Mouse (Mus musculus) lung, embryonic 16.5 days (tissue): Measurements from ENCODE around the gene Olfr319. TPM values are rescaled to one million over a fixed set of nuclear protein-coding genes. Genes with fewer than 3 reads are reported as not detected.
"Not testable (repeated sequence)": the region's sequence is repeated elsewhere in the genome, so short reads cannot be mapped to it uniquely, and the experiment has no call there.

Source experiments
- ATAC-seq: fragments of 200-750 bp; cut with Nextera tagmentation; 2 replicates; pipeline ENCODE4 v1.8.0; 2017; ENCODE audit warnings: low read depth, mild to moderate bottlenecking, moderate library complexity
- H3K27ac ChIP-seq: fragments of 300-500 bp; sonication (generic); 2 replicates; pipeline ENCODE4 v1.5.1; 2014; ENCODE audit warnings: mild to moderate bottlenecking, control low read depth, low read length
- H3K27me3 ChIP-seq: fragments of 300-500 bp; sonication (generic); 2 replicates; pipeline ENCODE4 v1.6.1; 2014; ENCODE audit warnings: low read depth, low read length, mixed read lengths; ENCODE audit not compliant: control insufficient read depth, insufficient read depth
- H3K36me3 ChIP-seq: fragments of 300-500 bp; sonication (generic); 2 replicates; pipeline ENCODE4 v1.6.1; 2014; ENCODE audit warnings: low read length; ENCODE audit not compliant: control insufficient read depth, insufficient read depth
- H3K4me1 ChIP-seq: fragments of 300-500 bp; sonication (generic); replicated peaks from 2 replicates; pipeline ENCODE4 v1.6.1; 2014; ENCODE audit warnings: low read length, mixed read lengths; ENCODE audit not compliant: control insufficient read depth, insufficient read depth
- H3K4me2 ChIP-seq: fragments of 300-500 bp; sonication (generic); 2 replicates; pipeline ENCODE4 v1.6.1; 2014; ENCODE audit warnings: low read depth, low read length, control low read depth
- H3K4me3 ChIP-seq: fragments of 300-500 bp; sonication (generic); 2 replicates; pipeline ENCODE4 v1.5.1; 2014; ENCODE audit warnings: mild to moderate bottlenecking, low read length, control low read depth
- H3K9ac ChIP-seq: fragments of 300-500 bp; sonication (generic); 2 replicates; pipeline ENCODE4 v1.6.1; 2014; ENCODE audit warnings: low read length, control low read depth
- H3K9me3 ChIP-seq: fragments of 300-500 bp; sonication (generic); 2 replicates; pipeline ENCODE4 v1.6.1; 2016; ENCODE audit warnings: low read length; ENCODE audit not compliant: control insufficient read depth
- WGBS: fragments of 180-500 bp; shearing (Covaris S2); extraction: QIAGEN DNeasy Blood & Tissue Kit; methylation state at CpG from one replicate; pipeline ENCODE4 v1.1.7; 2014; 5-methylcytosine and 5-hydroxymethylcytosine counted together
- polyA plus RNA-seq: library from polyadenylated mRNA; unstranded; fragments of >200 nt; fragmentation: Nextera tagmentation; extraction: Ambion mirVana; gene quantifications from 2 replicates; pipeline ENCODE4 v1.2.1, GENCODE M21; 2015

The Olfr319 gene
- polyA plus RNA-seq, 1 experiment from 2014 or later: not detected

- not testable (repeated sequence) for H3K9ac ChIP-seq, ATAC-seq, H3K27ac ChIP-seq, H3K4me3 ChIP-seq, H3K4me2 ChIP-seq, H3K9me3 ChIP-seq, H3K36me3 ChIP-seq, H3K4me1 ChIP-seq, H3K27me3 ChIP-seq
- 63% methylated on average over 6 of the region's 6 CpGs for WGBS
Observed at GRCm38 (mm10) chr11:58727896-58728650, 29.1 kb downstream of the Olfr319 start.

- no peak overlapping the region for H3K27ac ChIP-seq
- H3K4me1 ChIP-seq: no peaks in the 10 kb centered on the region
- H3K9ac ChIP-seq: no peak overlapping the region
- ATAC-seq: no peak
- no peaks in the 10 kb centered on the region for H3K27me3 ChIP-seq
- no peaks in the 10 kb centered on the region for H3K36me3 ChIP-seq
- H3K4me3 ChIP-seq: no peak overlapping the region
- 48% methylated on average over 3 of the region's 3 CpGs for WGBS
- no peaks in the 10 kb centered on the region for H3K9me3 ChIP-seq
- H3K4me2 ChIP-seq: no peak overlapping the region
Observed at GRCm38 (mm10) chr11:58733372-58733771, 34.4 kb downstream of the Olfr319 start.

- Histone ChIP-seq H3K4me2 (no peak within 1 kb of the TSS), H3K36me3 (no peaks in the 10 kb centered on the region), H3K4me1 (no peaks in the 10 kb centered on the region), H3K9me3 (no peaks in the 10 kb centered on the region), H3K27ac (no peak within 1 kb of the TSS), H3K4me3 (no peak within 1 kb of the TSS), H3K9ac (no peak within 1 kb of the TSS), H3K27me3 (no peaks in the 10 kb centered on the region)
- 58% methylated on average over 4 of the region's 4 CpGs for WGBS
- ATAC-seq: no peak
Observed at GRCm38 (mm10) chr11:58738792-58739262, 39.9 kb downstream of the Olfr319 start, which contains the start of gene Olfr317. TSS of gene Olfr317 (minus strand) at chr11:58739212.

- not testable (repeated sequence) for H3K9ac ChIP-seq, H3K4me3 ChIP-seq, H3K27me3 ChIP-seq, H3K4me1 ChIP-seq, H3K4me2 ChIP-seq, H3K27ac ChIP-seq, H3K36me3 ChIP-seq, ATAC-seq, H3K9me3 ChIP-seq
- WGBS: 74% methylated on average over 18 of the region's 18 CpGs
Observed at GRCm38 (mm10) chr11:58751096-58751495, 52.1 kb downstream of the Olfr319 start.

GRCm38 (mm10) chr11:58752434-58752833, 53.5 kb downstream of the Olfr319 start, which contains the start of gene Olfr316:
TSS of gene Olfr316 (plus strand) at chr11:58752734.
- no peak within 1 kb of the TSS for H3K4me2 ChIP-seq
- no peaks in the 10 kb centered on the region for H3K36me3 ChIP-seq
- ATAC-seq: no peak
- no peak within 1 kb of the TSS for H3K4me3 ChIP-seq
- H3K27ac ChIP-seq: no peak within 1 kb of the TSS
- no peak within 1 kb of the TSS for H3K9ac ChIP-seq
- WGBS: 76% methylated on average over 2 of the region's 2 CpGs
- no peaks in the 10 kb centered on the region for H3K9me3 ChIP-seq
- no peaks in the 10 kb centered on the region for H3K27me3 ChIP-seq
- H3K4me1 ChIP-seq: no peaks in the 10 kb centered on the region

Other genes with a start within 250 kb of the Olfr319 start
- not detected in 2 replicates for gene Lypd9, start 246.2 kb upstream of the Olfr319 start, polyA plus RNA-seq
- not detected in 2 replicates for gene Olfr30, start 236.9 kb upstream of the Olfr319 start, polyA plus RNA-seq
- gene Olfr332, start 206.6 kb upstream of the Olfr319 start, polyA plus RNA-seq: 0.14 and 0.19 TPM in 2 replicates
- not detected in 2 replicates for gene Olfr331, start 196.6 kb upstream of the Olfr319 start, polyA plus RNA-seq
- gene Olfr330, start 164.3 kb upstream of the Olfr319 start, polyA plus RNA-seq: not detected in 2 replicates
- not detected in 2 replicates for gene Olfr329-ps, start 152.7 kb upstream of the Olfr319 start, polyA plus RNA-seq
- gene Olfr328, start 143.5 kb upstream of the Olfr319 start, polyA plus RNA-seq: 0.05 TPM in 1 of 2 replicates, not detected in the other
- not detected in 2 replicates for gene Olfr224, start 128.6 kb upstream of the Olfr319 start, polyA plus RNA-seq
- gene Olfr325, start 121.4 kb upstream of the Olfr319 start, polyA plus RNA-seq: not detected in 2 replicates
- gene Olfr324, start 104.0 kb upstream of the Olfr319 start, polyA plus RNA-seq: not detected in 2 replicates
- gene 2210407C18Rik, start 83.1 kb upstream of the Olfr319 start, polyA plus RNA-seq: not detected in 2 replicates
- gene Olfr323, start 68.7 kb upstream of the Olfr319 start, polyA plus RNA-seq: not detected in 2 replicates
- 0.09 and 0.19 TPM in 2 replicates for gene Trim58, start 58.7 kb upstream of the Olfr319 start, polyA plus RNA-seq
- gene Olfr322, start 40.4 kb upstream of the Olfr319 start, polyA plus RNA-seq: not detected in 2 replicates
- not detected in 2 replicates for gene Olfr320, start 18.1 kb upstream of the Olfr319 start, polyA plus RNA-seq
- gene Olfr318, start 24.9 kb downstream of the Olfr319 start, polyA plus RNA-seq: not detected in 2 replicates
- gene Olfr317, start 40.0 kb downstream of the Olfr319 start, polyA plus RNA-seq: not detected in 2 replicates
- not detected in 2 replicates for gene Olfr316, start 53.6 kb downstream of the Olfr319 start, polyA plus RNA-seq
- not detected in 2 replicates for gene Olfr315, start 74.0 kb downstream of the Olfr319 start, polyA plus RNA-seq
- gene Olfr314, start 83.8 kb downstream of the Olfr319 start, polyA plus RNA-seq: not detected in 2 replicates
- gene Fam183b, start 102.8 kb downstream of the Olfr319 start, polyA plus RNA-seq: 11.9 and 15.8 TPM in 2 replicates
- not detected in 2 replicates for gene Olfr313, start 115.8 kb downstream of the Olfr319 start, polyA plus RNA-seq
- 0.08 TPM in 1 of 2 replicates, not detected in the other for gene Olfr312, start 130.1 kb downstream of the Olfr319 start, polyA plus RNA-seq
- gene Olfr311, start 140.1 kb downstream of the Olfr319 start, polyA plus RNA-seq: not detected in 2 replicates
- 8.0 and 9.0 TPM in 2 replicates for gene Gm12258, start 148.0 kb downstream of the Olfr319 start, polyA plus RNA-seq
- 6.9 and 7.1 TPM in 2 replicates for gene 2810021J22Rik, start 168.1 kb downstream of the Olfr319 start, polyA plus RNA-seq
- gene Zfp39, start 205.1 kb downstream of the Olfr319 start, polyA plus RNA-seq: 4.7 and 6.2 TPM in 2 replicates
- gene Btnl10, start 218.7 kb downstream of the Olfr319 start, polyA plus RNA-seq: 0.08 and 0.38 TPM in 2 replicates
- 150 and 161 TPM in 2 replicates for gene Rnf187, start 239.8 kb downstream of the Olfr319 start, polyA plus RNA-seq
- 24.0 and 28.3 TPM in 2 replicates for gene Hist3h2ba, start 249.8 kb downstream of the Olfr319 start, polyA plus RNA-seq